Mouse (Mus musculus) heart, postnatal 0 days (tissue): ENCODE results near the gene Gpr65. TPM values are rescaled to one million over a fixed set of nuclear protein-coding genes. Genes with fewer than 3 reads are reported as not detected.

Experiments used
- ATAC-seq: fragments of 200-750 bp; cut with Nextera tagmentation; 2 replicates; pipeline ENCODE4 v1.8.0; 2017; ENCODE audit warnings: low read depth, moderate number of reproducible peaks, moderate library complexity; ENCODE audit not compliant: insufficient read depth
- DNase-seq: peaks from one replicate; pipeline ENCODE4 v3.0.0-alpha.2; 2016; ENCODE audit warnings: low spot score
- H3K27ac ChIP-seq: fragments of 300-500 bp; sonication (generic); 2 replicates; pipeline ENCODE4 v1.5.1; 2014; ENCODE audit warnings: low read depth, mild to moderate bottlenecking
- H3K27me3 ChIP-seq: fragments of 300-500 bp; sonication (generic); 2 replicates; pipeline ENCODE4 v1.6.1; 2014; ENCODE audit warnings: low read length, mixed read lengths; ENCODE audit not compliant: control insufficient read depth, insufficient read depth
- H3K36me3 ChIP-seq: fragments of 300-500 bp; sonication (generic); replicated peaks from 2 replicates; pipeline ENCODE4 v1.6.1; 2014; ENCODE audit warnings: low read length, mixed read lengths; ENCODE audit not compliant: control insufficient read depth, insufficient read depth
- H3K4me1 ChIP-seq: fragments of 300-500 bp; sonication (generic); 2 replicates; pipeline ENCODE4 v1.6.1; 2014; ENCODE audit warnings: antibody characterized with exemption; ENCODE audit not compliant: control insufficient read depth, insufficient read depth
- H3K4me2 ChIP-seq: fragments of 300-500 bp; sonication (generic); 2 replicates; pipeline ENCODE4 v1.6.1; 2014; ENCODE audit warnings: low read depth, mild to moderate bottlenecking, low read length, moderate library complexity
- H3K4me3 ChIP-seq: fragments of 300-500 bp; sonication (generic); 2 replicates; pipeline ENCODE4 v1.5.1; 2014; ENCODE audit warnings: low read depth, low read length
- H3K9ac ChIP-seq: fragments of 300-500 bp; sonication (generic); replicated peaks from 2 replicates; pipeline ENCODE4 v1.6.1; 2014; ENCODE audit warnings: low read depth, low read length, mixed read lengths
- H3K9me3 ChIP-seq: fragments of 300-500 bp; sonication (generic); replicated peaks from 2 replicates; pipeline ENCODE4 v1.6.1; 2016; ENCODE audit warnings: low read length; ENCODE audit not compliant: control insufficient read depth
- CTCF ChIP-seq: IDR thresholded peaks from 2 replicates; pipeline ENCODE4 v1.5.1; 2016; ENCODE audit warnings: antibody characterized with exemption, control low read depth, low read depth
- EP300 ChIP-seq: IDR thresholded peaks from 2 replicates; pipeline ENCODE4 v1.6.1; 2016; ENCODE audit warnings: antibody characterized with exemption, low read depth
- WGBS: fragments of 180-500 bp; shearing (Covaris S2); extraction: QIAGEN DNeasy Blood & Tissue Kit; methylation state at CpG from one replicate; pipeline ENCODE4 v1.1.7; 2014; 5-methylcytosine and 5-hydroxymethylcytosine counted together
- polyA plus RNA-seq: library from polyadenylated mRNA; unstranded; fragments of >200 nt; fragmentation: Nextera tagmentation; extraction: Ambion mirVana; gene quantifications from 2 replicates; pipeline ENCODE4 v1.2.1, GENCODE M21; 2015
- total RNA-seq: library from RNA; depleted of rRNA; stranded (reverse); fragments of >200 nt; gene quantifications from 2 replicates; pipeline ENCODE4 v1.2.3, GENCODE M21; 2014; ENCODE audit warnings: low replicate concordance

The Gpr65 gene
- total and polyA plus RNA-seq, 2 experiments from 2014 or later = 0.92 to 1.1 TPM

DNA sequence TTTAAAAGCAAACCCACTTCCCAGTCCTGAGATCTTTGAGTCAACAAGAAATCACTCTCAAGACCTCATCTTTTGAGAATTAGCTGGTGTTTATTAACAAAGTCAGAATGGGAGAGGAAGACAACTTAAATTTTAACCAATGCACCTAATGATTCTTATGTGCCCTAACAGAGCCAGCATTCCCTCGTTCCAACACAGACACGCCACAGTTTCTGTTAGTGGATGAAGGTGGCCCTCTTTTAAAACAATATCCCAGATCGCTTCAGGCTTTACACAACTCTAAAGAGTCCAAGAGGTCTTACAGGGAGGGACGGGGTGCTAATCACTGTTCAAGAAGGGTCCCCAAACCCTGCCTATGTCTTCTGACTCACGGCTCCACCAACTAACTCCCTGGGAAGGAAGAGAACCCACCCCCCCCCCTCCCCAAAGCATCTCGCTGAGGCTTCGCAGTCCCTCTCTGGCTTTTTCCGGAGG, 10.0 kb upstream of the Gpr65 start:
- TF ChIP-seq EP300 = no peak
- TF ChIP-seq CTCF = no peak
- H3K9me3 ChIP-seq = no peaks in the 10 kb centered on the region
- WGBS = 1% methylated on average over 8 of the region's 8 CpGs
- H3K4me2 ChIP-seq = peak overlapping the region; percentile 71
- peak overlapping the region; percentile 95 for H3K27ac ChIP-seq
- ATAC-seq (no peak), DNase-seq (peak; percentile 12)
- H3K36me3 ChIP-seq = no peaks in the 10 kb centered on the region
- peak overlapping the region; percentile 96 for H3K4me3 ChIP-seq
- peak overlapping the region; percentile 94 for H3K9ac ChIP-seq
- no peaks in the 10 kb centered on the region for H3K27me3 ChIP-seq
- H3K4me1 ChIP-seq = no peaks in the 10 kb centered on the region

DNA sequence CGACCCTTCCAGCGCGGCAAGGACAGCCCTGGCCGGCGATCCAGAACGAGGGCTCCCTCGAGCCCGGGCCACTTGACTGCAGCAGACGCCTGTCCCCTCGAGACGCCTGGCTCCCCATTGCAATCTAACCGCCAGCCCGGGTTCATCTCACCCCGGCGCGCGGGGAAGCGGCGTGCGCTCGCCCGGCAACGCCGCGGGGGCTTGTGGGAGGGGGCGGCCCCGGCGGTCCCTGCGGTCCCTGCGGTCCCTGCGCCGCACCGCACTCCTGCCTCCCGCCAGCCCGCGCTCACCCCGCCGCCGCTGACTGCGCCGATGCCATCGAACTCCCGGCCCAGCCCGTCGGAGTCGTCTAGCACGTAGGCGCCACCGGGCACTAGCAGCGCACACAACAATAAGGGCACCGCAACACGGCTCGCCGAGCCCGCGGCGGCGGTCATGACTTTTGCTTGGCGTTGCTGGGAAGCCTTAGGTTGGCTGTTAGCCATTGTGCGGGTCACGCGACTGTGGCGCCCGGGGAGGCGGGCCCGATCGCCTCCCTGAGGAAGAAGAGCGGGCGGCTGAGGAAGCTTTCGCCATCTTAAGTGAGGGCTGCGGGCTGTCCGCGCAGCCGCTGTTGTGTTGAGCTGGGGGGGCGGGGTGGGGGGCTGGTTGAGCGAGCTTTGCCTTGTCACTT, 9.5 kb upstream of the Gpr65 start, which contains the start of gene Galc:
Galc (minus strand) TSS at position 615 of the 673 bp plus-strand sequence.
- Histone ChIP-seq H3K36me3 (no peaks in the 10 kb centered on the region), H3K9me3 (no peaks in the 10 kb centered on the region), H3K4me3 (peak within 1 kb of the TSS; percentile 96), H3K27ac (peak within 1 kb of the TSS; percentile 95), H3K27me3 (no peaks in the 10 kb centered on the region), H3K4me2 (peak within 1 kb of the TSS; percentile 71), H3K9ac (peak within 1 kb of the TSS; percentile 94), H3K4me1 (no peaks in the 10 kb centered on the region)
- TF ChIP-seq EP300 (no peak), CTCF (no peak)
- DNase-seq (peak; percentile 82), ATAC-seq (peak; percentile 96)
- under 1% methylated on average over 74 of the region's 76 CpGs for WGBS

DNA sequence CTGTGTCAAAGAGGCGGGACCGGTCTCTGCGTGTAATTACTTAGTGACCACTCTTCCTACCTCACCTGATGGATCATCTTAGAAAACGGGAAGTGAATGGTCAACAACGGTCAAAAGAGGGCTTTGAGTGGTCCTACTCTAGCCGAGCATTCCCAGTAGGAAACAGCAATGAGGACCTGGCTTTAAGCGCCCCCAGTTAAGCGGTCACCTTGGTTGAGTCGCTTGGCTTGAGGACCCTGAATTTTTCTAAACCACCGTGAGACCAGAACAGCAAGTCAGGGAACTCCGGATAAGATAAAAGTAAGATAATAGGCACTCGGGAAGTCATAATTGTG, 8.9 kb upstream of the Gpr65 start:
- no peaks in the 10 kb centered on the region for H3K36me3 ChIP-seq
- WGBS = 3% methylated on average over 12 of the region's 12 CpGs
- H3K4me1 ChIP-seq = no peaks in the 10 kb centered on the region
- H3K27ac ChIP-seq = peak overlapping the region; percentile 95
- peak overlapping the region; percentile 94 for H3K9ac ChIP-seq
- DNase-seq (no peak), ATAC-seq (no peak)
- H3K4me2 ChIP-seq = peak overlapping the region; percentile 71
- H3K4me3 ChIP-seq = peak overlapping the region; percentile 96
- no peaks in the 10 kb centered on the region for H3K27me3 ChIP-seq
- H3K9me3 ChIP-seq = no peaks in the 10 kb centered on the region
- TF ChIP-seq CTCF = no peak
- no peak for TF ChIP-seq EP300

DNA sequence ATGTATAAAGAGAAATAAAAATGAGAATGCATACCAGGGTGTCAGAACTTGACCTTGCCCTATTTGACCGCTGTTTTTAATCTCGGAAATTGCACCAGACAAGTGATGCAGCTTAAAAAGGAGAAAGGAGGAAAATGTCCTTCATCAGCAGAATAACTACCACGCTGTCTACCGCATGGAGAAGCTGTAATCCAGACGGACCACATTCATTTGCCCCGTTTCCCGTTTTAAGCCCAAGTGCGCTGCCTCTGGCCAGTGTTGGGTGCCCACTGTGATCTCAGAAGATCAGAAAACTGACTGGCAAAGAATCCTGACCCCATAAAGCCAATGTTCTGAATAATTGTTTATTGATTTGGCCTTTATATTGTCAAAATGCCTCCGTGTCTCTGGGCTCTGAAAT, 2.7 kb upstream of the Gpr65 start:
- Histone ChIP-seq H3K9me3 (no peaks in the 10 kb centered on the region), H3K9ac (no peak overlapping the region), H3K4me3 (no peak overlapping the region), H3K4me2 (no peak overlapping the region), H3K27ac (no peak overlapping the region), H3K27me3 (no peaks in the 10 kb centered on the region), H3K36me3 (no peaks in the 10 kb centered on the region), H3K4me1 (no peaks in the 10 kb centered on the region)
- ATAC-seq (no peak), DNase-seq (no peak)
- TF ChIP-seq CTCF (no peak), EP300 (no peak)
- 82% methylated on average over 9 of the region's 9 CpGs for WGBS

DNA sequence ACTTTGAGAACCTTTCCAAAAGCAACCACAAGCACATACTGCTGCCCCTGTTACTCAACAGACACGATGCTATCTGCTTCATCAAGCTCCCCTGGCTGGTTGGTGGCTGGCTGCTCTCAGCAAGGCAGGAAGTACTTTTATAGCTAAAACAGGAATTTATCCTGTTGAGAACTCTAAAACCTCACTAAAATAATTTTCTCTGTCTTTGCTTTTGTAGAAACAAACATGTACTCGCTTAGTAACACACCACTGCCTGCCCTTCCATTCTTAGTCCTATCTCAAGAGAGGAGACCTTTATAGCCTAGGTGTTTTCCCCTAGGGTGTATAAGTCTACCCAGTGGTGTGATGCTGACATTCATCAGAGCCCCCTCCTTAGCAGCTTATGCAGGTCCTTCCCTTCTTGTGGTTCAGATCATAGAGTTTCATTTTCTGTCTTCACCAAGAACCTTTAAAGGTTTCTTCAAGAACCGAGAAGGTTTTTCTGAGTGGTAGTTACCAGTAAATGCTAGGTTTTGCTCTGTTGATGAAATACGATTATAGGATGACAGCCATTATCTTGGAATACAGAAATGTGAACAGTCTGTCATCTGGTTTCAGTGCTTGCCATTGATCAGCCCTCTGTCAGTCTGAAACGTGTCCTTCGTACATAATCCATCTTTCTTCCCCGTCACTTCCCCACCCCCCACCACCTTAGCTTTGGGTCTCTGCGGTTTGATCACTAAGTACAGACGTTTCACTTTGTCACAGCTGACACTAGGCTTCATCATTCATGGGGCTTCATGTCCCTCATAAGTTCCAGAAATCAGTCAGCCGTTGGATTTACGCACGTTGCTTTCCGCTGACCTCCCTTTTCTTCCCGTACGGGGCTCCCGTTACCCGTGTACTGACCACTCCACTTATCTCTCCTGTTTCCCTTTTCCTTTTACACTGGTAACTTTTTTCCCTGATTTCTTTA, 1.6 kb downstream of the Gpr65 start:
- no peak for ATAC-seq

More for the DNA sequence above, 1.6 kb downstream of the Gpr65 start:
- H3K9ac ChIP-seq = no peak overlapping the region
- DNase-seq = no peak
- peak overlapping the region; percentile 22 for H3K4me3 ChIP-seq
- no peaks in the 10 kb centered on the region for H3K9me3 ChIP-seq
- H3K4me1 ChIP-seq = no peaks in the 10 kb centered on the region
- no peaks in the 10 kb centered on the region for H3K36me3 ChIP-seq
- no peak overlapping the region for H3K27ac ChIP-seq
- 48% methylated on average over 17 of the region's 17 CpGs for WGBS
- no peak for TF ChIP-seq EP300
- TF ChIP-seq CTCF = no peak
- H3K4me2 ChIP-seq = peak overlapping the region; percentile 49
- no peaks in the 10 kb centered on the region for H3K27me3 ChIP-seq
